Mouse (Mus musculus): ENCODE data around the gene P4ha2. TPM values are rescaled to one million over a fixed set of nuclear protein-coding genes. Genes with fewer than 3 reads are reported as not detected.

P4ha2 gene
- polyA plus RNA-seq, 1 experiment from 2014 or later = 10.0 TPM

DNA sequence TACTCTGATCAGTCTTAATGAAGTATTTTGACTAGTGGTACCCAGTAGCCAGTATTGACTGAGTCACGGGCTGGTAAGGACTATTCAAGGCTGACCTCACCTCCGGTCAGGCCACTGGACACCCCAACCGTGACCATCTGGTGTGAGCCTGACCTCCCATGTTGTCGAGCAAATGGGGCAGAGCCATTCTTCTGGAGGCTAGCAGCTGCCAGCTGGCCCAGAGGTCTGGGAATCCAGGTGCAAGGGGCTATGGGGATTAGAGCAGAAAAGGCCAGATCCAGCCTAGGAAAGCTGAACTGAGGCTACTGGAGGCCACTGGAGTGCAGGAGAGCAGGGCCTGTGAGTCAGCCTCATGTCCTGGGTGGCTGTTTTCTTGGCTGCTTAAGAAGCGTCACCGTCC lies 24.5 kb upstream of the P4ha2 start:
- Histone ChIP-seq H3K27ac (no peak overlapping the region), H3K9ac (no peak overlapping the region), H3K4me3 (no peak overlapping the region), H3K27me3 (replicated peaks) (no peaks in the 10 kb centered on the region), H3K9me3 (no peaks in the 10 kb centered on the region), H3K4me2 (no peak overlapping the region), H3K36me3 (replicated peaks) (no peaks in the 10 kb centered on the region), H3K4me1 (no peaks in the 10 kb centered on the region)
- ATAC-seq (replicated peaks) = no peak
- WGBS = 69% methylated on average over 6 of the region's 6 CpGs

DNA sequence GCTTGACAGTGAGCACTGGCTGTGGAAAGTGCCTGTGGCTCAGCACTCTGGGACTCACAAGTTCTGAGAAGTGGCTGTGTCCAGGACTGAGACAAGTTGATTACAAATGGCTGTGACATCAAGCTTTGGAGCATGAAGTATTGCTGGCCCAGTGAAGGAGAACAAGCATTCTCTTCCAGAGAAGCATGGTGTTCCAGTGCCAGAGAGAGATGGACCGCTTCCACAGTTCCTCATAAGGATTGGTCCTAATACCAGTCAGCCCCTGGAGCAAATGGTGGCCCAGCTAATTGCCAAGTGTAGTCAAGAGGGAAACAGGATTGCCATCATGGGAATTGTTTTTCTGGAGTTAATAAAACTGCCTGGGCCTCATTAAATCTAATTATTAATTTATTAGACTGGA lies 23.8 kb upstream of the P4ha2 start:
- no peak overlapping the region for H3K4me2 ChIP-seq
- no peak for ATAC-seq (replicated peaks)
- H3K27me3 ChIP-seq (replicated peaks) = no peaks in the 10 kb centered on the region
- no peaks in the 10 kb centered on the region for H3K9me3 ChIP-seq
- 91% methylated on average over 1 of the region's 1 CpGs for WGBS
- H3K36me3 ChIP-seq (replicated peaks) = no peaks in the 10 kb centered on the region
- no peak overlapping the region for H3K9ac ChIP-seq
- no peak overlapping the region for H3K27ac ChIP-seq
- no peaks in the 10 kb centered on the region for H3K4me1 ChIP-seq
- H3K4me3 ChIP-seq = no peak overlapping the region

DNA sequence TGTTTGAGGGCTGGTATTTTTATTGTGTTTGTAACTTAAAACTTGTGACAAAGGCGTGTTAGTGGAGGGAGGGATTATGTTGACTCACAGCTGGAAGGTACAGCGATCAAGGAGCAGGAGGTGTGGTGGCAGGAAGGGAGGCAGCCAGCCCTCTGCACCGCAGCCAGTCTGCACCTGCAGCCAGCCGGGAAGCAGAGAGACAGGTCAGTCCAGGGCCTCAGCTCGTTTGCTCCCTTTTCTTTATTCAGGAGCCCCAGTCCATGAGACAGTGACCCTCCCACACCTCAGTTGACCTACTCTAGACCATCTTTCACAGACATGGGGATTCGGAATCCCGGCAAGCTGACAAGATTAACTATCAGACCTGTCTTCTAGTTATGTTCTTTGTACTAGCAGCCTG lies 19.5 kb upstream of the P4ha2 start:
- Histone ChIP-seq H3K4me2 (no peak overlapping the region), H3K4me3 (no peak overlapping the region), H3K9me3 (no peaks in the 10 kb centered on the region), H3K27ac (no peak overlapping the region), H3K27me3 (replicated peaks) (no peaks in the 10 kb centered on the region), H3K36me3 (replicated peaks) (no peaks in the 10 kb centered on the region), H3K9ac (no peak overlapping the region), H3K4me1 (no peaks in the 10 kb centered on the region)
- 39% methylated on average over 7 of the region's 7 CpGs for WGBS
- ATAC-seq (replicated peaks) = no peak

DNA sequence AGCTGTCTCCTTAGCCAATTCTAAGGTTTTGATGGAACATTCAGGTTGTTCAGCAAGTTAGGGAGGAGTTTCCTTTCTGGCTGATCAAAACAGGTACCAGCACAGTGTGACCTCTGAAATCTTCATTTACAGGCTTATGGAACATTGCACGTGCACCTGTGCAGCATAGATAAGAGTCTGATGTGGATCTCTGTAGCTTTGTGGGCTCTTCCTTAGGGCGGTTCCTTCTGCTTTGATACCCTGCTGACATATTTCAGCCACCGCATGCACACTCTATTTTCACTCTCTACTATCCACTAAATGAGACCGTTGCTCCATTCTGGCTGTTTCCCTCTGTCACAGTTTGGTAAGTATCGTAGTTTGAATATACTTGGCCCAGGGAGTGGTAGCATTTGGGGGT lies 17.2 kb upstream of the P4ha2 start:
- H3K9ac ChIP-seq = no peak overlapping the region
- WGBS = 91% methylated on average over 5 of the region's 5 CpGs
- H3K27me3 ChIP-seq (replicated peaks) = no peaks in the 10 kb centered on the region

DNA sequence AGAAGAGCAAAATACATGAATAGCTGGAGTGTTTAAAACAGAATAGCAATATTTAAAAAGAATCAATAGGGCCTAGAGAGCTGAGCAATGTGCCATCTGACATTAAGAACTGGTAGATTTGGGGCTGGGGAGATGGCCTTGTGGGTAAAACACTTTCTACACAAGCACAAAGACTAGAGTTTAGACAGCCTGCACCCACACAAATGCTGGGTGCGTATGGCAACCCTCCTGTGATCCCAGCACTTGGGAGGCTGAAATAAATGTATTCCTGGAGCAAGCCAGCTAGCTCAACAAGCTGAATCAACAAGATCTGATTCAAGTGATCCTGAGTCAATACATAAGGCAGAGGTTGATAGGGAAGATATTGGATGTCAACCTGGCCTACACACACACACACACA lies 14.9 kb upstream of the P4ha2 start:
- H3K9ac ChIP-seq = no peak overlapping the region
- no peak for ATAC-seq (replicated peaks)
- H3K27me3 ChIP-seq (replicated peaks) = no peaks in the 10 kb centered on the region
- no peak overlapping the region for H3K4me3 ChIP-seq
- no peaks in the 10 kb centered on the region for H3K9me3 ChIP-seq
- no peaks in the 10 kb centered on the region for H3K36me3 ChIP-seq (replicated peaks)
- H3K4me2 ChIP-seq = no peak overlapping the region
- no peak overlapping the region for H3K27ac ChIP-seq
- H3K4me1 ChIP-seq = no peaks in the 10 kb centered on the region
- 87% methylated on average over 1 of the region's 1 CpGs for WGBS

More for the DNA sequence above, 17.2 kb upstream of the P4ha2 start:
- no peak overlapping the region for H3K4me3 ChIP-seq
- H3K4me2 ChIP-seq = no peak overlapping the region
- no peaks in the 10 kb centered on the region for H3K36me3 ChIP-seq (replicated peaks)
- ATAC-seq (replicated peaks) = no peak
- no peak overlapping the region for H3K27ac ChIP-seq
- no peaks in the 10 kb centered on the region for H3K4me1 ChIP-seq
- H3K9me3 ChIP-seq = no peaks in the 10 kb centered on the region

DNA sequence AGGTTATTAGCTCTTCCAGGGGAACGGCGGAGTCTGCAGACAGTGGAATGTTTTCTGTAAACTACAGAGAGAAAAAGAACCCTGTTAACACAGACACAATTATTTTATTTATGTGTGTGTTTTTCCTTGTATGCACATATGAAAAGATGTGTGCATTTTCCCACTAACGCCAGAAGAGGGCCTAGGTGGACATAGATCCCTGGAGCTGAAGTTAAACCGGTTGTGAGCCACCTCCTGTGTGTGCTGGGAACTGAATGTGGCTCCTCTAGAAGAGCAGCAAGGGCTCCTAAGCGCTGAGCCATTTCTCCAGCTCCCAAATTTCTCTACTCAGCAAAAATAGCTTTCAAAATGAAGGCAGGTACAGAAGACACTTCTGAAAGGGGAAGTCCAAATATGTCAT lies 14.1 kb upstream of the P4ha2 start:
- 64% methylated on average over 5 of the region's 5 CpGs for WGBS
- Histone ChIP-seq H3K9me3 (no peaks in the 10 kb centered on the region), H3K36me3 (replicated peaks) (no peaks in the 10 kb centered on the region), H3K4me2 (no peak overlapping the region), H3K4me3 (no peak overlapping the region), H3K4me1 (no peaks in the 10 kb centered on the region), H3K27ac (no peak overlapping the region), H3K9ac (no peak overlapping the region), H3K27me3 (replicated peaks) (no peaks in the 10 kb centered on the region)
- ATAC-seq (replicated peaks) = no peak

DNA sequence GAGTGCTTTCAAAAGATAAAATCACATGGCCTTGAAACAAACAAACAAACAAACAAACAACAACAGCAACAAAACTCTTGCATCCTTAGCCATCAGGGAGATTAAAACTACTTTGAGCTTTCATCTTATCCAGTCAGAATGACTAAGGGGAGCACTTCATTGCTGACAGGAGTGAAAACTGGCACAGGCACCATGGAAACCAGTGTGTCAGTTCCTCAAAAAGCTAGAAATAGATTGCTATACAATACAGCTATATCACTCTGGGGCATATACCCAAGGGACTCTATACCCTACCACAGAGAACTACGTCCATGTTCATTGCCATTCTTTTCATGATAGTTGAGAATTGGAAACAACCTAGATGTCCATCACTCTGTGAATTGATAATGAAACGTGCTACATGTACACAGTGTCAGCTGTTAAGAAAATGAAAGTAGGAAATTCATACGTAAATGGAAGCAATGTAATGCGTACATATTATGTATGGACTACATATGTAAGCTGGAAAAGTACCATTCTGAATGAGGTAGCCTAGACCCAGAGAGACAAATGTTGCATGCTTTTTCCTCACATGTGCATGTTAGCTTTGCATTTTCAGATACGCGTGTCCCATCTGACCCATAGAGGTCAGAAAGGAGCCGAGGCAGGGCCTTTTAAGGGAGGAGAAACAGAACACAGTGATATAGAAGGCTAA lies 11.5 kb upstream of the P4ha2 start:
- Histone ChIP-seq H3K9ac (no peak overlapping the region), H3K27me3 (replicated peaks) (no peaks in the 10 kb centered on the region), H3K4me2 (no peak overlapping the region), H3K36me3 (replicated peaks) (no peaks in the 10 kb centered on the region), H3K9me3 (no peaks in the 10 kb centered on the region), H3K27ac (no peak overlapping the region), H3K4me3 (no peak overlapping the region), H3K4me1 (no peaks in the 10 kb centered on the region)
- ATAC-seq (replicated peaks) = peak; percentile 20; the same call in 1 of the 2 replicates
- 78% methylated on average over 7 of the region's 7 CpGs for WGBS

DNA sequence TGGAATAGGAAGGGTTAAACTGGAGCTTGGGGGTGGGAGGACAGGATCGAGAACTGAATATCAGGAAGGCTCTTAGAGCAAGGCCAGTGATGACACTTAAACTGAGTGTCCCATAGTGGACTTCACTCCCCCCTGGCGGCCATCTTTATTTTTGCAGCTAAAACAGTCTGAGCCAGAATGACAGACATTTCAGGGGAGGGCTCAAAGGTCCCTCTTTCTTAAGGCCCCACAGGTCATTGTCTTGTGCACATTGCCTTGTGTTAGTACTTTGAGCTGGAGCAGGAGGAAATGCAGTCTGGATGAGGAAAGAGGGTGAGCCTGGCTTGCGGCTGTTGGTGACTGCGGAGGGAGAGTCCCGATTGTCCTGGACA lies 11.0 kb upstream of the P4ha2 start:
- Histone ChIP-seq H3K4me2 (no peak overlapping the region), H3K36me3 (replicated peaks) (no peaks in the 10 kb centered on the region), H3K4me1 (no peaks in the 10 kb centered on the region), H3K27me3 (replicated peaks) (no peaks in the 10 kb centered on the region), H3K4me3 (no peak overlapping the region), H3K27ac (no peak overlapping the region), H3K9ac (no peak overlapping the region), H3K9me3 (no peaks in the 10 kb centered on the region)
- peak; percentile 54 for ATAC-seq (replicated peaks)
- WGBS = 52% methylated on average over 5 of the region's 5 CpGs

DNA sequence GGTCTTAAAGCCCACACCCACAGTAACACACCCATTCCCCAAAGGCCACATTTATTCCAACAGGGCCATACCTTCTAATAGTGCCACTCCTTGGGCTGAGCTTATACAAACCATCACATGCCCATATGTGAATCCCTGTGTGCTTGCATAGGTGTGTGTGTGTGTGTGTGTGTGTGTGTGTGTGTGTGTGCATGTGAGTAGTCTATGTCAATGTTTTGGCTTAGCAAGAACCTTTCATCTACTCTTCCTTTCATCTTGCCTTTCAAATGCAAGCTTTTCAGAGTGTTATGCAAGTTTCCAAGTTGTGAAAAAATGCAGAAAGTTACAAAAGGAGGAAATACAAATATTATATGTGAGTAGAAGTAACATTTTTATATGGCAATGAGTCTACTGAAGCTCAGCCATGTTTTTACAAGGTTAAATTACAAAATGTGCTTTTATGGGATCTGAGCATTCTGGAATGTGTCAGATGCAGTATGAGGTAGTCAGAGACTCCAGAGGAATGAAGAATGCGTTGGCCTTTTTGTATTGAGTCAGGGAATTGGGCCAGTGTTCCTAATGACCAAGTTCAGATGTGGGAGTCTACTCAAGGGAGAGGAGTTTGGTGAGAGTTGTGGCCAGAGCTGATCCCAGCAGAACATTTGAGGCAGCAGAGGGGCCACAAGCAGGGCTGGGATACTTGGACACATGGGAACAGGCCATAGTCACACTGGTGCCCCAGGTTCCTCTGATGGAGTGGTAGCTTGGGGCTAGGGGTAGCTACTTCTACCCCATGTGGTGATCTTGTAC lies 9.6 kb upstream of the P4ha2 start:
- WGBS = 68% methylated on average over 1 of the region's 1 CpGs
- Histone ChIP-seq H3K4me2 (no peak overlapping the region), H3K9ac (no peak overlapping the region), H3K27me3 (replicated peaks) (no peaks in the 10 kb centered on the region), H3K9me3 (no peaks in the 10 kb centered on the region), H3K36me3 (replicated peaks) (no peaks in the 10 kb centered on the region), H3K4me3 (no peak overlapping the region), H3K27ac (no peak overlapping the region), H3K4me1 (no peaks in the 10 kb centered on the region)
- ATAC-seq (replicated peaks) = no peak

DNA sequence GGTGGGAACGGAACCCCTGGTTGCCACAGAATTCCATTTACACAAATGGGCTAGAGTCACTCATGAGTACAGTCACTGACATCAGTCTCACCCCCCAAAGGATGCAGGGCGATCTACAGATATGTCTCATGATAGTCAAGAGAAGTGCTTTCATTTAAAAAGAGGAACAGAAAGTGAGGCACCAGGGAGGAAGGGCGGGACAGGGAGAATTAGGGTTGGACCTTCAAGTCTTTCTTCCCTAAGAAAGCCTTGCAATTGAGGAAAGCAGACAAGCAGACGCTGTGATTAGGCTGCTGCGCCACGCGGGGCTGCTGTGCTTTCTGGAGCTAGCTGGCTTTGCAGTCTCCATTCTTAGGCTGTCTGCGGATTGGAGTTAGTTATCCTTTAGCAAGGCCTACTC lies 8.2 kb upstream of the P4ha2 start:
- Histone ChIP-seq H3K9me3 (no peaks in the 10 kb centered on the region), H3K27me3 (replicated peaks) (no peaks in the 10 kb centered on the region), H3K4me1 (no peaks in the 10 kb centered on the region), H3K4me2 (no peak overlapping the region), H3K9ac (no peak overlapping the region), H3K27ac (no peak overlapping the region), H3K4me3 (no peak overlapping the region), H3K36me3 (replicated peaks) (no peaks in the 10 kb centered on the region)
- ATAC-seq (replicated peaks) = no peak
- 41% methylated on average over 8 of the region's 8 CpGs for WGBS

DNA sequence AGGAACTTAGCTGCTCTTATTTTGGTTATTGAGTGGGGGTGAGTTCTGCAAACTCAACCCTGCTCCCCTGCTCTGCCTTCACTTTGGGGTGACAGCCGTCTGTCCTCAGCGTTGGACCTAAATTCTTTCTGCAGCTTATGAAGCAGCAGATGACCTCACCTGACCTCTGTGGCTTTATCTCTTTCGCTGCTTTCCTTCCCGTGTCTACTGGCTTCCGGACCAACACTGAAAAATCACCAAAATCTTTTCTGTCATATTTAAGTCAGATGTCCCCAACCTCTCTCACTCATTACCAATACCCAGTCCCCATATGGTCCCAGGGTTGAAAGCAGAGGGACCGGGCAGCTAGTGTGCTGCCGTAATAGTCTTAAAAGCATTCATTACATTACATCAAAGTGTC lies 7.7 kb upstream of the P4ha2 start:
- Histone ChIP-seq H3K27ac (no peak overlapping the region), H3K4me3 (no peak overlapping the region), H3K4me2 (no peak overlapping the region), H3K27me3 (replicated peaks) (no peaks in the 10 kb centered on the region), H3K9ac (no peak overlapping the region), H3K36me3 (replicated peaks) (no peaks in the 10 kb centered on the region), H3K9me3 (no peaks in the 10 kb centered on the region), H3K4me1 (no peaks in the 10 kb centered on the region)
- WGBS = 52% methylated on average over 7 of the region's 7 CpGs
- ATAC-seq (replicated peaks) = no peak

DNA sequence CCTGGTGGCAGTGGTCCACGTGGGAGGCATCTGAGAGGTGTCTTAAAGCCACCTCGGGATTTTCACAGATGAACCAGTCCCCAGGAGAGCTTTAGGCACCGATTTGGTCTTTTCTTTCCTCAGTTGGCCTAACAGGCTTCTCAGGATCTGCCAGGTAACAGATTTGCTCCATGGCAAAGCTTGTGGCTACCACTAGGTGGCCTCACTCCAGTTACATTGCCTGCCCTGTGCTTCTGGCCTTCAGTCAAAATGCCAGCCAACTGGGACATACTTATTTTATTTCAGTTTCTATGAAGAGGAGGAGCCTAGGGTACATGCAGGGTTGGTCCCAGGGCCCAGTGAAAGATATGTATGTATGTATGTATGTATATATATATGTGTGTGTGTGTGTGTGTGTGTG lies 6.9 kb upstream of the P4ha2 start:
- H3K36me3 ChIP-seq (replicated peaks) = no peaks in the 10 kb centered on the region
- H3K27ac ChIP-seq = no peak overlapping the region
- WGBS = 4% methylated on average over 3 of the region's 3 CpGs
- H3K4me2 ChIP-seq = no peak overlapping the region
- no peak overlapping the region for H3K9ac ChIP-seq
- H3K27me3 ChIP-seq (replicated peaks) = no peaks in the 10 kb centered on the region
- no peak overlapping the region for H3K4me3 ChIP-seq
- H3K4me1 ChIP-seq = no peaks in the 10 kb centered on the region
- no peak for ATAC-seq (replicated peaks)
- no peaks in the 10 kb centered on the region for H3K9me3 ChIP-seq

Data from midbrain, embryonic 15.5 days (tissue).